Mouse (Mus musculus) kidney, postnatal 0 days (tissue): ENCODE results near the gene Zcchc17. TPM values are rescaled to one million over a fixed set of nuclear protein-coding genes. Genes with fewer than 3 reads are reported as not detected.
A peak's percentile ranks its signal among the peaks of the same experiment; 100 is the strongest.

ENCODE experiments used
- ATAC-seq: fragments of 200-750 bp; cut with Nextera tagmentation; replicated peaks from 2 replicates; pipeline ENCODE4 v1.8.0; 2017; ENCODE audit warnings: low read depth, moderate number of reproducible peaks, moderate TSS enrichment, moderate library complexity; ENCODE audit not compliant: low FRiP score
- DNase-seq: peaks from one replicate; pipeline ENCODE4 v3.0.0-alpha.2; 2016; ENCODE audit warnings: low spot score
- H3K27ac ChIP-seq: fragments of 300-500 bp; sonication (generic); 2 replicates; pipeline ENCODE4 v1.5.1; 2014; ENCODE audit warnings: mild to moderate bottlenecking
- H3K27me3 ChIP-seq: fragments of 300-500 bp; sonication (generic); 2 replicates; pipeline ENCODE4 v1.6.1; 2014; ENCODE audit warnings: low read length, mixed read lengths; ENCODE audit not compliant: insufficient read depth
- H3K36me3 ChIP-seq: fragments of 300-500 bp; sonication (generic); 2 replicates; pipeline ENCODE4 v1.6.1; 2014; ENCODE audit warnings: low read length, mixed read lengths; ENCODE audit not compliant: insufficient read depth
- H3K4me1 ChIP-seq: fragments of 300-500 bp; sonication (generic); replicated peaks from 2 replicates; pipeline ENCODE4 v1.6.1; 2014; ENCODE audit warnings: antibody characterized with exemption, low read length, mixed read lengths; ENCODE audit not compliant: insufficient read depth
- H3K4me2 ChIP-seq: fragments of 300-500 bp; sonication (generic); 2 replicates; pipeline ENCODE4 v1.6.1; 2014; ENCODE audit warnings: mild to moderate bottlenecking, low read length, moderate library complexity, mixed read lengths
- H3K4me3 ChIP-seq: fragments of 300-500 bp; sonication (generic); replicated peaks from 2 replicates; pipeline ENCODE4 v1.5.1; 2014; ENCODE audit warnings: low read depth, low read length
- H3K9ac ChIP-seq: fragments of 300-500 bp; sonication (generic); 2 replicates; pipeline ENCODE4 v1.6.1; 2014; ENCODE audit warnings: low read depth, low read length
- H3K9me3 ChIP-seq: fragments of 300-500 bp; sonication (generic); replicated peaks from 2 replicates; pipeline ENCODE4 v1.6.1; 2016; ENCODE audit warnings: low read length, inconsistent platforms, mixed read lengths
- CTCF ChIP-seq: IDR thresholded peaks from 2 replicates; pipeline ENCODE4 v1.5.1; 2016; ENCODE audit warnings: antibody characterized with exemption, low read depth, mild to moderate bottlenecking, moderate library complexity
- WGBS: fragments of 180-500 bp; shearing (Covaris S2); extraction: QIAGEN DNeasy Blood & Tissue Kit; methylation state at CpG from one replicate; pipeline ENCODE4 v1.1.7; 2014; 5-methylcytosine and 5-hydroxymethylcytosine counted together
- polyA plus RNA-seq: library from polyadenylated mRNA; unstranded; fragments of >200 nt; fragmentation: Nextera tagmentation; extraction: Ambion mirVana; gene quantifications from 2 replicates; pipeline ENCODE4 v1.2.1, GENCODE M21; 2015

The Zcchc17 gene
- polyA plus RNA-seq, 1 experiment from 2014 or later: 68.0 TPM

GRCm38 (mm10) chr4:130296243-130296965 is 63.3 kb downstream of the Zcchc17 start:
- no peak for ATAC-seq
- 84% methylated on average over 13 of the region's 13 CpGs for WGBS
- no peak overlapping the region for H3K27ac ChIP-seq
- no peak overlapping the region for H3K4me3 ChIP-seq
- H3K4me2 ChIP-seq: no peak overlapping the region
- no peak overlapping the region for H3K9ac ChIP-seq
- DNase-seq: no peak
- no peak for TF ChIP-seq CTCF
- no peaks in the 10 kb centered on the region for H3K9me3 ChIP-seq
- no peaks in the 10 kb centered on the region for H3K36me3 ChIP-seq
- no peaks in the 10 kb centered on the region for H3K27me3 ChIP-seq
- H3K4me1 ChIP-seq: no peaks in the 10 kb centered on the region

- Histone ChIP-seq H3K4me2 (no peak overlapping the region), H3K27me3 (no peaks in the 10 kb centered on the region), H3K4me3 (no peak overlapping the region), H3K4me1 (no peaks in the 10 kb centered on the region), H3K27ac (no peak overlapping the region), H3K9ac (no peak overlapping the region), H3K36me3 (no peaks in the 10 kb centered on the region), H3K9me3 (no peaks in the 10 kb centered on the region)
- DNase-seq (peak; percentile 21), ATAC-seq (no peak)
- peak; percentile 51 for TF ChIP-seq CTCF
- WGBS: 47% methylated on average over 23 of the region's 23 CpGs
These were observed 64.5 kb downstream of the Zcchc17 start for GRCm38 (mm10) chr4:130295047-130295745.

- no peaks in the 10 kb centered on the region for H3K36me3 ChIP-seq
- H3K4me1 ChIP-seq: no peaks in the 10 kb centered on the region
- TF ChIP-seq CTCF: no peak
- H3K4me3 ChIP-seq: no peak overlapping the region
- ATAC-seq (no peak), DNase-seq (no peak)
- no peaks in the 10 kb centered on the region for H3K27me3 ChIP-seq
- no peak overlapping the region for H3K4me2 ChIP-seq
- no peak overlapping the region for H3K9ac ChIP-seq
- H3K27ac ChIP-seq: no peak overlapping the region
- WGBS: 83% methylated on average over 8 of the region's 8 CpGs
- H3K9me3 ChIP-seq: no peaks in the 10 kb centered on the region
These were observed 65.2 kb downstream of the Zcchc17 start for GRCm38 (mm10) chr4:130294513-130294912.

GRCm38 (mm10) chr4:130292271-130292670 is 67.5 kb downstream of the Zcchc17 start:
- WGBS: 1% methylated on average over 4 of the region's 4 CpGs
- no peak overlapping the region for H3K4me3 ChIP-seq
- H3K27ac ChIP-seq: no peak overlapping the region
- no peaks in the 10 kb centered on the region for H3K9me3 ChIP-seq
- ATAC-seq: peak; percentile 71
- no peaks in the 10 kb centered on the region for H3K27me3 ChIP-seq
- DNase-seq: peak; percentile 86
- no peaks in the 10 kb centered on the region for H3K36me3 ChIP-seq
- no peak overlapping the region for H3K4me2 ChIP-seq
- H3K4me1 ChIP-seq: no peaks in the 10 kb centered on the region
- H3K9ac ChIP-seq: no peak overlapping the region
- peak; percentile 98 for TF ChIP-seq CTCF

- Histone ChIP-seq H3K36me3 (no peaks in the 10 kb centered on the region), H3K9ac (no peak overlapping the region), H3K27ac (no peak overlapping the region), H3K4me2 (no peak overlapping the region), H3K4me3 (no peak overlapping the region), H3K27me3 (no peaks in the 10 kb centered on the region), H3K9me3 (no peaks in the 10 kb centered on the region), H3K4me1 (no peaks in the 10 kb centered on the region)
- no peak for TF ChIP-seq CTCF
- WGBS: 79% methylated on average over 3 of the region's 3 CpGs
- ATAC-seq: no peak
- DNase-seq: no peak
These were observed 69.9 kb downstream of the Zcchc17 start for GRCm38 (mm10) chr4:130289824-130290223.

- DNase-seq (no peak), ATAC-seq (no peak)
- Histone ChIP-seq H3K27ac (no peak overlapping the region), H3K27me3 (no peaks in the 10 kb centered on the region), H3K4me2 (no peak overlapping the region), H3K9me3 (no peaks in the 10 kb centered on the region), H3K36me3 (no peaks in the 10 kb centered on the region), H3K4me1 (no peaks in the 10 kb centered on the region), H3K9ac (no peak overlapping the region), H3K4me3 (no peak overlapping the region)
- TF ChIP-seq CTCF: no peak
- 48% methylated on average over 3 of the region's 3 CpGs for WGBS
These were observed 73.2 kb downstream of the Zcchc17 start for GRCm38 (mm10) chr4:130286531-130286930.
